Mouse (Mus musculus) kidney, postnatal 0 days (tissue): ENCODE data around the gene Eftud2. TPM values are rescaled to one million over a fixed set of nuclear protein-coding genes. Genes with fewer than 3 reads are reported as not detected.

Experiments
- ATAC-seq: fragments of 200-750 bp; cut with Nextera tagmentation; replicated peaks from 2 replicates; pipeline ENCODE4 v1.8.0; 2017; ENCODE audit warnings: low read depth, moderate number of reproducible peaks, moderate TSS enrichment, moderate library complexity; ENCODE audit not compliant: low FRiP score
- DNase-seq: peaks from one replicate; pipeline ENCODE4 v3.0.0-alpha.2; 2016; ENCODE audit warnings: low spot score
- H3K27ac ChIP-seq: fragments of 300-500 bp; sonication (generic); 2 replicates; pipeline ENCODE4 v1.5.1; 2014; ENCODE audit warnings: mild to moderate bottlenecking
- H3K27me3 ChIP-seq: fragments of 300-500 bp; sonication (generic); 2 replicates; pipeline ENCODE4 v1.6.1; 2014; ENCODE audit warnings: low read length, mixed read lengths; ENCODE audit not compliant: insufficient read depth
- H3K36me3 ChIP-seq: fragments of 300-500 bp; sonication (generic); 2 replicates; pipeline ENCODE4 v1.6.1; 2014; ENCODE audit warnings: low read length, mixed read lengths; ENCODE audit not compliant: insufficient read depth
- H3K4me1 ChIP-seq: fragments of 300-500 bp; sonication (generic); replicated peaks from 2 replicates; pipeline ENCODE4 v1.6.1; 2014; ENCODE audit warnings: antibody characterized with exemption, low read length, mixed read lengths; ENCODE audit not compliant: insufficient read depth
- H3K4me2 ChIP-seq: fragments of 300-500 bp; sonication (generic); 2 replicates; pipeline ENCODE4 v1.6.1; 2014; ENCODE audit warnings: mild to moderate bottlenecking, low read length, moderate library complexity, mixed read lengths
- H3K4me3 ChIP-seq: fragments of 300-500 bp; sonication (generic); replicated peaks from 2 replicates; pipeline ENCODE4 v1.5.1; 2014; ENCODE audit warnings: low read depth, low read length
- H3K9ac ChIP-seq: fragments of 300-500 bp; sonication (generic); 2 replicates; pipeline ENCODE4 v1.6.1; 2014; ENCODE audit warnings: low read depth, low read length
- H3K9me3 ChIP-seq: fragments of 300-500 bp; sonication (generic); replicated peaks from 2 replicates; pipeline ENCODE4 v1.6.1; 2016; ENCODE audit warnings: low read length, inconsistent platforms, mixed read lengths
- CTCF ChIP-seq: IDR thresholded peaks from 2 replicates; pipeline ENCODE4 v1.5.1; 2016; ENCODE audit warnings: antibody characterized with exemption, low read depth, mild to moderate bottlenecking, moderate library complexity
- whole genome bisulfite sequencing: fragments of 180-500 bp; shearing (Covaris S2); extraction: QIAGEN DNeasy Blood & Tissue Kit; methylation state at CpG from one replicate; pipeline ENCODE4 v1.1.7; 2014; 5-methylcytosine and 5-hydroxymethylcytosine counted together
- polyA plus RNA-seq: library from polyadenylated mRNA; unstranded; fragments of >200 nt; fragmentation: Nextera tagmentation; extraction: Ambion mirVana; gene quantifications from 2 replicates; pipeline ENCODE4 v1.2.1, GENCODE M21; 2015

Gene Eftud2
- polyA plus RNA-seq, 1 experiment from 2014 or later, result 127 TPM

GRCm38 (mm10) chr11:102884616-102885219 is 3.9 kb upstream of the Eftud2 start, which contains the start of gene Fam187a:
TSS of gene Fam187a (plus strand) at chr11:102885169.
- TF ChIP-seq CTCF, result no peak
- DNase-seq, result no peak
- H3K9me3 ChIP-seq, result no peaks in the 10 kb centered on the region
- no peak within 1 kb of the TSS for H3K9ac ChIP-seq
- no peaks in the 10 kb centered on the region for H3K27me3 ChIP-seq
- H3K36me3 ChIP-seq, result no peaks in the 10 kb centered on the region
- H3K4me2 ChIP-seq, result no peak within 1 kb of the TSS
- H3K4me3 ChIP-seq, result no peak within 1 kb of the TSS
- peaks cover 10% of the 10 kb centered on the region; the same call in 1 of the 2 replicates for H3K4me1 ChIP-seq
- WGBS, result 53% methylated on average over 10 of the region's 10 CpGs
- ATAC-seq, result no peak
- no peak within 1 kb of the TSS for H3K27ac ChIP-seq

- Histone ChIP-seq H3K36me3 (0 out of 2 replicates have a peak, but pooled peaks cover 12% of the 10 kb centered on the region), H3K4me1 (peaks cover 11% of the 10 kb centered on the region; the same call in 1 of the 2 replicates), H3K9me3 (no peaks in the 10 kb centered on the region), H3K4me2 (peak overlapping the region; percentile 61), H3K27me3 (no peaks in the 10 kb centered on the region), H3K27ac (0 out of 2 replicates have a peak overlapping the region, but pooled peaks have one; percentile 83), H3K4me3 (peak overlapping the region; percentile 77), H3K9ac (peak overlapping the region; percentile 76)
- 13% methylated on average over 13 of the region's 13 CpGs for WGBS
- DNase-seq (no peak), ATAC-seq (no peak; the same call in 1 of the 2 replicates)
- no peak for TF ChIP-seq CTCF
Measured at GRCm38 (mm10) chr11:102881314-102882198, 771 bp upstream of the Eftud2 start.

DNA sequence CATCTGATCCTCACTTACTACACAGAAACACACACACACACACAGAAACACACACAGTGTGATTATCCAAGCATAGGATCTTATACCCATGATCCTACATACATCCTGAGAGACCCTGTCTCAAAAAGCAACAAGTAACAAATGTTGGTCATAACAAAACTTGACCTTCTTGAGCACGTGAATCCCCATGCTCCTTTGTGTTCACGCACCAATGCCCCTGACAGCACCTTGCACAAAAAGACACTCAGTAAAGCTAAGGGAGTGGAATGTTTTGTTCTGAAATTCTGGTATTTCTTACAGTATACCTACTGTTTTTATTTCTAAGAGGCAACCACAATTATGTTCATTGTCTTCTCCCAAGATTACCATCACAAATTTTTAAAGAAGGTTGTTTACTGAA is 1.2 kb downstream of the Eftud2 start:
- no peak for TF ChIP-seq CTCF
- Histone ChIP-seq H3K9ac (peak overlapping the region; percentile 76; the same call in 1 of the 2 replicates), H3K4me1 (peaks cover 11% of the 10 kb centered on the region; the same call in 1 of the 2 replicates), H3K4me3 (peak overlapping the region; percentile 77; the same call in 1 of the 2 replicates), H3K27me3 (no peaks in the 10 kb centered on the region), H3K4me2 (peak overlapping the region; percentile 61), H3K9me3 (no peaks in the 10 kb centered on the region), H3K27ac (no peak overlapping the region), H3K36me3 (0 out of 2 replicates have a peak, but pooled peaks cover 12% of the 10 kb centered on the region)
- WGBS, result 53% methylated on average over 2 of the region's 2 CpGs
- ATAC-seq (no peak), DNase-seq (no peak)

- no peak for TF ChIP-seq CTCF
- WGBS, result 88% methylated on average over 7 of the region's 7 CpGs
- H3K9me3 ChIP-seq, result no peaks in the 10 kb centered on the region
Measured at GRCm38 (mm10) chr11:102874801-102875334, 5.9 kb downstream of the Eftud2 start.

DNA sequence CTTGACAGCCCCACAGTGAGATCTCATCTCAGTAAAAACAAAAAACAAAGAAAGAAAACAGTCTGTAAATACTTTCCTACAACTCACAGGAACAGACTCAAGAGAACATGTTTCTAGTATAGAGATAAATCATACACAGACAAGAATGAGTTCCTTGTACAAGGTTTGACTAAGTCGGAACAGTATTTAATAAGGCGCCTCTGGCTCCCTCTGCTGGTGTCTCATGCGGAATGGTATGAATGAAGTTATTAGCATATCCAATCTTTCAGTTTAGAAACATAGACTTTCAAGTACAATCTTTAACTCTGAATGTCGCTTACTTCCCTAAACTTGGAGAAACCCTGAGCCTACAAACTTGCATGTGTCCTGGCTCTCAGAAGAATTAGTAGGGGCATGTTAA is 16.5 kb downstream of the Eftud2 start:
- Histone ChIP-seq H3K4me3 (no peak overlapping the region), H3K36me3 (peaks cover 44% of the 10 kb centered on the region), H3K9me3 (no peaks in the 10 kb centered on the region), H3K4me2 (no peak overlapping the region), H3K4me1 (no peaks in the 10 kb centered on the region), H3K27ac (no peak overlapping the region), H3K27me3 (no peaks in the 10 kb centered on the region), H3K9ac (no peak overlapping the region)
- WGBS, result 26% methylated on average over 4 of the region's 4 CpGs
- peak; percentile 90 for TF ChIP-seq CTCF
- ATAC-seq, result no peak
- DNase-seq, result peak; percentile 88

More at GRCm38 (mm10) chr11:102874801-102875334, 5.9 kb downstream of the Eftud2 start:
- H3K36me3 ChIP-seq, result peaks cover 30% of the 10 kb centered on the region; the same call in 1 of the 2 replicates
- no peak overlapping the region for H3K4me3 ChIP-seq
- no peak overlapping the region for H3K27ac ChIP-seq
- no peak overlapping the region for H3K4me2 ChIP-seq
- no peak for ATAC-seq
- 0 out of 2 replicates have a peak overlapping the region, but pooled peaks have one; percentile 18 for H3K9ac ChIP-seq
- no peaks in the 10 kb centered on the region for H3K27me3 ChIP-seq
- no peak for DNase-seq
- H3K4me1 ChIP-seq, result 0 out of 2 replicates have a peak, but pooled peaks cover 2% of the 10 kb centered on the region

DNA sequence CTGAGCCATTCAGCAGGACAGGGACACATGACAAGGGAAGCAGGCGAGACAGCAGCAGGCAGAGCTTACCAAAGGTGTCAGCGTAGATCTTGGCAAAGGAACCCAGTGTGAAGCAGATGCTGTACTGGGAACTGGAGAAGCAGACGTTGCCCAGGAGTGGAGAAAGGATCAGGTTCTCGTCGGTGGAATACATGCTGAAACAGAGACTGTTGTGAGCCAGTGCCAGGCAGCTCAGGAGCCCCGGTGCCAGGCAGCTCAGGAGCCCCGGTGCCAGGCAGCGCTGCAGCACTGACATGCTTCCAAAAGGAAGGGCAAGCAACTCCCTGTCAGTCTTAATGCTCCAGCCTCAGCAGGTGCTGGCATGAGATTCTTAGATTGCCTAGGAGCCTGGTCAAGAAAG is 20.9 kb downstream of the Eftud2 start:
- ATAC-seq, result no peak
- no peak overlapping the region for H3K4me2 ChIP-seq
- no peaks in the 10 kb centered on the region for H3K4me1 ChIP-seq
- no peak overlapping the region for H3K27ac ChIP-seq
- no peak overlapping the region for H3K9ac ChIP-seq
- H3K27me3 ChIP-seq, result no peaks in the 10 kb centered on the region
- WGBS, result 88% methylated on average over 8 of the region's 8 CpGs
- H3K4me3 ChIP-seq, result no peak overlapping the region
- TF ChIP-seq CTCF, result no peak
- peaks cover 60% of the 10 kb centered on the region for H3K36me3 ChIP-seq
- no peak for DNase-seq
- H3K9me3 ChIP-seq, result no peaks in the 10 kb centered on the region
